In the genomic region with DNA sequence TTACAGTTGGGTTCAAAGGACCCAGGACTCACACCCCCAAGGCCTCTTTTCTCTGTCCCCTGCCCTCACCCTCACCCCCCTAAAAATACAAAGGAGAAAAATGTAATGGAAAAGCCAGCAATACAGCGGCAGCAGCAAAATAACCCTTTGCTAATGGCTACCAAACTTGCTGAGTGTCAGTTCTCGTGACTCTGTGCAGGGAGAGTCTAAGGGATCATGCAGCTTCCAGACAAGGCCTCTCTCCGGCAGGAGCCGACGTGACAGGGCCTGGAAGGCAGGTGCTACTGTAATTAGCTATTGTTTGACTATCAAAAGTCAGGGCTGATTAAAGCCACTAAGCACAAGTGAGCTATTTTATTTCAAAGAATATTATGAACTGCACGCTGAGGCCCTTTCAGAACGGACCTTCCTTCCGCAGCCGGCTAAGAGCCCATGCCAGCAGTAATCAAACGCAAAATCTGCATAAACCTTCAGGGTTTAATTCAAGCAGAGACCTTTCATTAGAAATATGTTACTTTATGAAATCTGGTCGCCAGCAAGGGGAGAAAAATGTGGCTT, we compare ENCODE assay signal across 21 mouse cellular contexts.
DNase-seq lines count a peak whose midpoint lies in the region; ATAC-seq and TF ChIP-seq lines count a peak whose summit lies in the region.
"Had no signal": no experiment of that assay in that cellular context is flagged by ENCODE, and none has a peak within 500 bp of the region (broad histone marks: within the 10 kb centered on the region; RNA-seq: fewer than 3 reads in every experiment).

No protein-coding gene starts in this region.

- H3K9ac ChIP-seq in forebrain, embryonic 14.5 days (ENCODE audit: low read length), result peak overlapping the region; percentile 2; the same call in 1 of the 2 replicates
- no peak overlapping the region for H3K9ac ChIP-seq in forebrain, embryonic 16.5 days (replicated peaks; ENCODE audit: low read depth, low read length)
- H3K9ac ChIP-seq in intestine, embryonic 16.5 days (ENCODE audit: low read depth, low read length), result no peak overlapping the region
- H3K9ac ChIP-seq in intestine, postnatal 0 days (ENCODE audit: low read depth, low read length), result no peak overlapping the region
- H3K9ac ChIP-seq: embryonic facial prominence, embryonic 12.5 days had no signal

- 0 out of 2 replicates have a peak, but pooled peaks cover 3% of the 10 kb centered on the region for H3K27me3 ChIP-seq in forebrain, embryonic 14.5 days (replicated peaks; ENCODE audit: control insufficient read depth, insufficient read depth, low read length)
- H3K27me3 ChIP-seq in forebrain, embryonic 16.5 days (replicated peaks; ENCODE audit: control insufficient read depth, insufficient read depth, low read length), result no peaks in the 10 kb centered on the region
- no peaks in the 10 kb centered on the region; the same call in 1 of the 2 replicates for H3K27me3 ChIP-seq in intestine, embryonic 16.5 days (replicated peaks; ENCODE audit: control insufficient read depth, insufficient read depth, low read length)
- H3K27me3 ChIP-seq in intestine, postnatal 0 days (replicated peaks; ENCODE audit: control insufficient read depth, insufficient read depth, low read length), result no peaks in the 10 kb centered on the region
- H3K27me3 ChIP-seq in embryonic facial prominence, embryonic 10.5 days (replicated peaks; ENCODE audit: low read depth, poor library complexity, severe bottlenecking), result peaks cover 86% of the 10 kb centered on the region
- H3K27me3 ChIP-seq: CH12.LX; embryonic facial prominence, embryonic 12.5 days had no signal

- no peak for TF ChIP-seq CTCF in intestine, postnatal 0 days (IDR thresholded peaks at IDR 0.05; ENCODE audit: low read depth)

- H3K4me1 ChIP-seq in forebrain, embryonic 14.5 days (ENCODE audit: control insufficient read depth, insufficient read depth, low read length), result peaks cover 4% of the 10 kb centered on the region
- H3K4me1 ChIP-seq in forebrain, embryonic 16.5 days (replicated peaks; ENCODE audit: control insufficient read depth, insufficient read depth, low read length), result peaks cover 26% of the 10 kb centered on the region
- H3K4me1 ChIP-seq in intestine, embryonic 16.5 days (ENCODE audit: control insufficient read depth, insufficient read depth, low read length), result no peaks in the 10 kb centered on the region
- no peaks in the 10 kb centered on the region for H3K4me1 ChIP-seq in intestine, postnatal 0 days (replicated peaks; ENCODE audit: control insufficient read depth, insufficient read depth, low read length)
- H3K4me1 ChIP-seq in embryonic facial prominence, embryonic 10.5 days, result peaks cover 48% of the 10 kb centered on the region

- no peak overlapping the region for H3K4me3 ChIP-seq in forebrain, embryonic 14.5 days (ENCODE audit: low read depth, low read length)
- no peak overlapping the region for H3K4me3 ChIP-seq in forebrain, embryonic 16.5 days (replicated peaks; ENCODE audit: low read length)
- no peak overlapping the region for H3K4me3 ChIP-seq in intestine, embryonic 16.5 days (ENCODE audit: low read length)
- H3K4me3 ChIP-seq in intestine, postnatal 0 days (ENCODE audit: low read depth, low read length), result no peak overlapping the region
- no peak overlapping the region for H3K4me3 ChIP-seq in embryonic facial prominence, embryonic 10.5 days
- H3K4me3 ChIP-seq: embryonic facial prominence, embryonic 12.5 days; heart, embryonic 10.5 days had no signal

- WGBS in forebrain, embryonic 14.5 days, result 13% methylated on average over 11 of the region's 11 CpGs
- 10% methylated on average over 11 of the region's 11 CpGs for WGBS in forebrain, embryonic 16.5 days
- 60% methylated on average over 11 of the region's 11 CpGs for WGBS in intestine, embryonic 16.5 days
- WGBS in intestine, postnatal 0 days, result 54% methylated on average over 11 of the region's 11 CpGs
- 50% methylated on average over 11 of the region's 11 CpGs for WGBS in embryonic facial prominence, embryonic 10.5 days

- no peaks in the 10 kb centered on the region for H3K9me3 ChIP-seq in forebrain, embryonic 14.5 days (replicated peaks; ENCODE audit: control insufficient read depth, low read length)
- no peaks in the 10 kb centered on the region for H3K9me3 ChIP-seq in forebrain, embryonic 16.5 days (ENCODE audit: control insufficient read depth, low read length)
- no peaks in the 10 kb centered on the region for H3K9me3 ChIP-seq in intestine, embryonic 16.5 days (ENCODE audit: control insufficient read depth, low read length)
- no peaks in the 10 kb centered on the region for H3K9me3 ChIP-seq in intestine, postnatal 0 days (ENCODE audit: control insufficient read depth)
- H3K9me3 ChIP-seq in embryonic facial prominence, embryonic 10.5 days, result no peaks in the 10 kb centered on the region
- H3K9me3 ChIP-seq: embryonic facial prominence, embryonic 12.5 days; heart, embryonic 10.5 days had no signal

- ATAC-seq in forebrain, embryonic 14.5 days, result peak; percentile 54; the same call in 1 of the 2 replicates
- no peak for ATAC-seq in forebrain, embryonic 16.5 days
- peak; percentile 49; the same call in 1 of the 2 replicates for ATAC-seq in intestine, embryonic 16.5 days
- no peak for ATAC-seq in intestine, postnatal 0 days
- ATAC-seq: activated CD4-positive, CD25-positive, alpha-beta regulatory T cell, adult 4 months; hindbrain, postnatal 0 days; Patski had no signal

- H3K36me3 ChIP-seq in forebrain, embryonic 14.5 days (ENCODE audit: control insufficient read depth, insufficient read depth, low read length), result no peaks in the 10 kb centered on the region
- no peaks in the 10 kb centered on the region for H3K36me3 ChIP-seq in forebrain, embryonic 16.5 days (ENCODE audit: control insufficient read depth, insufficient read depth)
- no peaks in the 10 kb centered on the region for H3K36me3 ChIP-seq in intestine, embryonic 16.5 days (ENCODE audit: control insufficient read depth, insufficient read depth, low read length)
- H3K36me3 ChIP-seq in intestine, postnatal 0 days (ENCODE audit: control insufficient read depth, insufficient read depth), result no peaks in the 10 kb centered on the region
- peaks cover 5% of the 10 kb centered on the region; the same call in 1 of the 2 replicates for H3K36me3 ChIP-seq in embryonic facial prominence, embryonic 10.5 days (replicated peaks)
- H3K36me3 ChIP-seq: embryonic facial prominence, embryonic 12.5 days; heart, embryonic 10.5 days had no signal

- H3K4me2 ChIP-seq in forebrain, embryonic 14.5 days (ENCODE audit: low read length), result no peak overlapping the region
- H3K4me2 ChIP-seq in forebrain, embryonic 16.5 days (ENCODE audit: low read length), result no peak overlapping the region
- no peak overlapping the region for H3K4me2 ChIP-seq in intestine, embryonic 16.5 days (ENCODE audit: low read depth, low read length)
- H3K4me2 ChIP-seq in intestine, postnatal 0 days (replicated peaks; ENCODE audit: low read depth), result no peak overlapping the region
- H3K4me2 ChIP-seq: embryonic facial prominence, embryonic 12.5 days had no signal

- DNase-seq in forebrain, embryonic 14.5 days (ENCODE audit: low spot score), result peak; percentile 48
- DNase-seq in embryonic facial prominence, embryonic 10.5 days (ENCODE audit: low spot score), result no peak
- DNase-seq in right cerebral cortex, adult 2 months (ENCODE audit: low spot score in 2 of 2), result no peak
- DNase-seq: adrenal gland, postnatal 25 days; cerebellum, adult 11 months; cerebellum, adult 8-10 months; cerebellum, postnatal 14 days; embryo, embryonic 11 days; gastrocnemius, postnatal 36 days; heart, adult 11 months; heart, postnatal 36 days; kidney, adult 2 months had no signal

- no peak overlapping the region for H3K27ac ChIP-seq in forebrain, embryonic 14.5 days (ENCODE audit: low read depth, low read length)
- no peak overlapping the region for H3K27ac ChIP-seq in forebrain, embryonic 16.5 days (ENCODE audit: low read length)
- no peak overlapping the region for H3K27ac ChIP-seq in intestine, embryonic 16.5 days (ENCODE audit: low read length)
- H3K27ac ChIP-seq in intestine, postnatal 0 days (ENCODE audit: low read depth, low read length), result no peak overlapping the region
- H3K27ac ChIP-seq in embryonic facial prominence, embryonic 10.5 days (replicated peaks), result 0 out of 2 replicates have a peak overlapping the region, but pooled peaks have one; percentile 2
- H3K27ac ChIP-seq: embryonic facial prominence, embryonic 12.5 days; heart, embryonic 10.5 days; hindbrain, postnatal 0 days had no signal

Comparison
In these comparisons a context has a peak if more than half of its experiments do, and no peak if none do; other contexts are left out.
1. ATAC-seq: peak in forebrain, embryonic 14.5 days (single experiment) and intestine, embryonic 16.5 days (single experiment); none in forebrain, embryonic 16.5 days (single experiment) and intestine, postnatal 0 days (single experiment).